13 mouse cellular contexts compared by ENCODE assay signal in genomic region chr19:55815010-55815790, GRCm38 (mm10).
A peak's percentile ranks its signal among the peaks of the same experiment; 100 is the strongest.
DNase-seq lines count a peak whose midpoint lies in the region; ATAC-seq lines count a peak whose summit lies in the region.
"Had no signal": no experiment of that assay in that cellular context is flagged by ENCODE, and none has a peak within 500 bp of the region (broad histone marks: within the 10 kb centered on the region; RNA-seq: fewer than 3 reads in every experiment).

No protein-coding gene starts in this region.

- no peak overlapping the region for H3K4me3 ChIP-seq in heart, embryonic 10.5 days
- H3K4me3 ChIP-seq in midbrain, embryonic 10.5 days = no peak overlapping the region
- no peak overlapping the region for H3K4me3 ChIP-seq in midbrain, embryonic 15.5 days
- H3K4me3 ChIP-seq: midbrain, embryonic 13.5 days had no signal

- no peak for ATAC-seq in midbrain, embryonic 15.5 days (replicated peaks)
- ATAC-seq in erythroblast, adult 5-6 weeks (replicated peaks; ENCODE audit: low FRiP score, poor library complexity, severe bottlenecking) = no peak
- ATAC-seq: activated CD4-positive, CD25-positive, alpha-beta regulatory T cell, adult 4 months; lung, postnatal 0 days; midbrain, embryonic 13.5 days had no signal

- H3K9me3 ChIP-seq in heart, embryonic 10.5 days = no peaks in the 10 kb centered on the region
- no peaks in the 10 kb centered on the region for H3K9me3 ChIP-seq in midbrain, embryonic 10.5 days (replicated peaks)
- H3K9me3 ChIP-seq in midbrain, embryonic 15.5 days = no peaks in the 10 kb centered on the region
- H3K9me3 ChIP-seq: midbrain, embryonic 13.5 days had no signal

- H3K36me3 ChIP-seq in heart, embryonic 10.5 days = peaks cover 13% of the 10 kb centered on the region
- H3K36me3 ChIP-seq in midbrain, embryonic 10.5 days = peaks cover 33% of the 10 kb centered on the region
- no peaks in the 10 kb centered on the region for H3K36me3 ChIP-seq in midbrain, embryonic 15.5 days (replicated peaks)

- peaks cover 32% of the 10 kb centered on the region for H3K4me1 ChIP-seq in heart, embryonic 10.5 days
- H3K4me1 ChIP-seq in midbrain, embryonic 10.5 days = 0 out of 2 replicates have a peak, but pooled peaks cover 4% of the 10 kb centered on the region
- H3K4me1 ChIP-seq in midbrain, embryonic 15.5 days = no peaks in the 10 kb centered on the region

- H3K27ac ChIP-seq in heart, embryonic 10.5 days = peak overlapping the region; percentile 39; the same call in 1 of the 2 replicates
- no peak overlapping the region for H3K27ac ChIP-seq in midbrain, embryonic 10.5 days (replicated peaks)
- H3K27ac ChIP-seq in midbrain, embryonic 15.5 days = no peak overlapping the region
- H3K27ac ChIP-seq: midbrain, embryonic 13.5 days had no signal

- 68% methylated on average over 15 of the region's 15 CpGs for WGBS in heart, embryonic 10.5 days
- WGBS in midbrain, embryonic 10.5 days = 73% methylated on average over 15 of the region's 15 CpGs
- 79% methylated on average over 15 of the region's 15 CpGs for WGBS in midbrain, embryonic 15.5 days

- intact Hi-C loops in heart, postnatal 14 days (cut with DNase I) = no loop called here
- intact Hi-C loops in left cerebral cortex, postnatal 14 days (cut with DNase I) = no loop called here

- no peak overlapping the region for H3K4me2 ChIP-seq in midbrain, embryonic 15.5 days
- H3K4me2 ChIP-seq: midbrain, embryonic 13.5 days had no signal

- no peaks in the 10 kb centered on the region for H3K27me3 ChIP-seq in heart, embryonic 10.5 days (ENCODE audit: insufficient read depth, poor library complexity, severe bottlenecking)
- H3K27me3 ChIP-seq in midbrain, embryonic 10.5 days (ENCODE audit: low read depth, poor library complexity, severe bottlenecking) = no peaks in the 10 kb centered on the region
- H3K27me3 ChIP-seq in midbrain, embryonic 15.5 days (replicated peaks) = no peaks in the 10 kb centered on the region
- H3K27me3 ChIP-seq: midbrain, embryonic 13.5 days had no signal

- no peak overlapping the region for H3K9ac ChIP-seq in midbrain, embryonic 15.5 days
- H3K9ac ChIP-seq: midbrain, embryonic 13.5 days had no signal

- no peak for DNase-seq in heart, embryonic 10.5 days (ENCODE audit: low spot score)
- DNase-seq in heart, postnatal 14 days = no peak
- peak; percentile 30 for DNase-seq in midbrain, embryonic 10.5 days (ENCODE audit: low spot score)
- peak; percentile 86 for DNase-seq in hindlimb bud, embryonic 11.5 days (ENCODE audit: extremely low spot score, low read depth, low spot score)
- DNase-seq in adrenal gland, postnatal 36 days = no peak
- DNase-seq in left cerebral cortex, postnatal 14 days (ENCODE audit: low spot score in 2 of 2) = no peak
- DNase-seq: cerebellum, postnatal 14 days; liver had no signal

Comparison
In these comparisons a context has a peak if more than half of its experiments do, and no peak if none do; other contexts are left out.
1. DNase-seq: peak in midbrain, embryonic 10.5 days (single experiment) and hindlimb bud, embryonic 11.5 days (single experiment); none in heart, embryonic 10.5 days (single experiment), heart, postnatal 14 days (0 of 2), adrenal gland, postnatal 36 days (0 of 2) and left cerebral cortex, postnatal 14 days (0 of 2).